Mouse (Mus musculus) liver, embryonic 11.5 days (tissue): ENCODE data around the gene Plekha8. TPM values are rescaled to one million over a fixed set of nuclear protein-coding genes. Genes with fewer than 3 reads are reported as not detected.

Experiments used
- ATAC-seq: fragments of 200-750 bp; cut with Nextera tagmentation; replicated peaks from 2 replicates; pipeline ENCODE4 v1.8.0; 2017; ENCODE audit warnings: moderate number of reproducible peaks, mild to moderate bottlenecking, moderate TSS enrichment, moderate library complexity; ENCODE audit not compliant: low FRiP score
- DNase-seq: peaks from one replicate; pipeline ENCODE4 v3.0.0-alpha.2; 2017; ENCODE audit warnings: low spot score
- H3K27ac ChIP-seq: fragments of 300-500 bp; sonication (generic); 2 replicates; pipeline ENCODE4 v1.5.1; 2014; ENCODE audit warnings: mild to moderate bottlenecking, low read depth, low read length, control low read depth
- H3K27me3 ChIP-seq: fragments of 300-500 bp; sonication (generic); replicated peaks from 2 replicates; pipeline ENCODE4 v1.6.1; 2014; ENCODE audit warnings: low read length, mixed read lengths; ENCODE audit not compliant: control insufficient read depth, insufficient read depth
- H3K36me3 ChIP-seq: fragments of 300-500 bp; sonication (generic); 2 replicates; pipeline ENCODE4 v1.6.1; 2014; ENCODE audit warnings: mild to moderate bottlenecking, low read length, moderate library complexity, mixed read lengths; ENCODE audit not compliant: control insufficient read depth, insufficient read depth
- H3K4me1 ChIP-seq: fragments of 300-500 bp; sonication (generic); replicated peaks from 2 replicates; pipeline ENCODE4 v1.6.1; 2014; ENCODE audit warnings: low read length, mixed read lengths; ENCODE audit not compliant: control insufficient read depth, insufficient read depth
- H3K4me2 ChIP-seq: fragments of 300-500 bp; sonication (generic); 2 replicates; pipeline ENCODE4 v1.6.1; 2014; ENCODE audit warnings: mild to moderate bottlenecking, control low read depth, moderate library complexity
- H3K4me3 ChIP-seq: fragments of 300-500 bp; sonication (generic); 2 replicates; pipeline ENCODE4 v1.5.1; 2014; ENCODE audit warnings: low read depth, low read length, control low read depth
- H3K9ac ChIP-seq: fragments of 300-500 bp; sonication (generic); 2 replicates; pipeline ENCODE4 v1.6.1; 2014; ENCODE audit warnings: low read depth, low read length, control low read depth
- H3K9me3 ChIP-seq: fragments of 300-500 bp; sonication (generic); 2 replicates; pipeline ENCODE4 v1.6.1; 2016; ENCODE audit warnings: low read length, inconsistent platforms, mixed read lengths; ENCODE audit not compliant: control insufficient read depth
- WGBS: fragments of 180-500 bp; shearing (Covaris S2); extraction: QIAGEN DNeasy Blood & Tissue Kit; methylation state at CpG from one replicate; pipeline ENCODE4 v1.1.7; 2014; 5-methylcytosine and 5-hydroxymethylcytosine counted together
- polyA plus RNA-seq: library from polyadenylated mRNA; unstranded; fragments of >200 nt; fragmentation: Nextera tagmentation; extraction: Ambion mirVana; gene quantifications from 2 replicates; pipeline ENCODE4 v1.2.1, GENCODE M21; 2014

Gene Plekha8
- polyA plus RNA-seq, 1 experiment from 2014 or later, result 7.9 TPM

DNA sequence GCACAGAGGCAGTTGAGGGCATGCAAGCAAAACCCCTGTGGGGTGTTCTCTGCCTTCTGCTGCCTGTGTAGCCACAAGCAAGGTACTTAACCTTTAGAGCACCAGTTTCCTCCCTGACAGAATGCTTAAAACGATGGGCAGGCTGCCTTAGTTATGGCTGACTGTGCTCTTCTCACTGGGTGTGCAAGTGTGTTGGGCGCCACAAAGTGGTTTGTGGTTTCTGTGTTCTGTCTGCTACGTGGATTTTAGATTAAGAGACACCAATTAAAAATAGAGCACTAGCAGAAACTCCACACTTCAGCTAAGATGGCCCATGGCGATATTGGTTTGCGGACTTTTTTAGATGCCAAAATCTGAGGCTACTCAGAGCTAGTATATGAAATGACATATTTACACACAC is 90.2 kb downstream of the Plekha8 start:
- Histone ChIP-seq H3K9ac (no peak overlapping the region), H3K27me3 (peaks cover 27% of the 10 kb centered on the region), H3K4me1 (0 out of 2 replicates have a peak, but pooled peaks cover 5% of the 10 kb centered on the region), H3K9me3 (no peaks in the 10 kb centered on the region), H3K4me2 (no peak overlapping the region), H3K4me3 (no peak overlapping the region), H3K36me3 (no peaks in the 10 kb centered on the region), H3K27ac (no peak overlapping the region)
- ATAC-seq (no peak), DNase-seq (no peak)
- 62% methylated on average over 5 of the region's 5 CpGs for WGBS

DNA sequence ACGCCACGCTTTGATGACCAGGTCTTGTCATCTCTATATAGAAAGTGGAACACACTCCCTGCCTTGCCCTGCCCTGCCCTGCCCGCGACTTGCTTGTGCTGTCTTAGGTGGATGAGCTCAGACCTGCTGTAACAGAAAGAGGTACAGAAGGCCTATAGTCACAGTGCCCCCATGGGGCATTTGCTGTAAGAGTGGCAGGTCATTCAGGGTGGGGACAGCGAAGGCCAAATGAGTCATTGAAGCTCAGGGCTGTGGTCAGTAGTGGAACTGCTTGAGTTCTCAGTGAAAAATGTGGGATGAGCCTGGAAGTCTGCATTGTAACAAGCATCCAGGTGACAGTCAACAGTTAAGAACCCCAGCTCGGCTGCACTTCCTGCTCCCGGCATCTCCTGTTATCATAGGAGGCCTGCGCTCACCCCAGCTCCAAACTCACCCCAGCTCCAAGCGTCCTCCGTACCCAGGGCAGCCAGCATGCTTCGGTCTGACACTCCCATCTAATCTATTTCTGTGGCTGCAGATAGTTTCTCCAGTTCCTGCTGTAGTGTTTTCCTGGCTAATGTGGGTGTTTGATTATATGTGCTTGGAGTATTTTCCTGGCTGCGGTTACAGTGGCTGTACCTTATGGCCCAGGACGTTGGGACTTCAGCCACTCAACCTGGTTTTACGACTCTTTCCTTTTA is 90.9 kb downstream of the Plekha8 start:
- no peak overlapping the region for H3K9ac ChIP-seq
- no peak for ATAC-seq
- 53% methylated on average over 14 of the region's 14 CpGs for WGBS
- H3K27me3 ChIP-seq, result peaks cover 27% of the 10 kb centered on the region
- 0 out of 2 replicates have a peak, but pooled peaks cover 3% of the 10 kb centered on the region for H3K4me1 ChIP-seq
- no peak overlapping the region for H3K27ac ChIP-seq
- H3K9me3 ChIP-seq, result no peaks in the 10 kb centered on the region
- no peaks in the 10 kb centered on the region for H3K36me3 ChIP-seq
- no peak overlapping the region for H3K4me3 ChIP-seq
- H3K4me2 ChIP-seq, result no peak overlapping the region
- no peak for DNase-seq

DNA sequence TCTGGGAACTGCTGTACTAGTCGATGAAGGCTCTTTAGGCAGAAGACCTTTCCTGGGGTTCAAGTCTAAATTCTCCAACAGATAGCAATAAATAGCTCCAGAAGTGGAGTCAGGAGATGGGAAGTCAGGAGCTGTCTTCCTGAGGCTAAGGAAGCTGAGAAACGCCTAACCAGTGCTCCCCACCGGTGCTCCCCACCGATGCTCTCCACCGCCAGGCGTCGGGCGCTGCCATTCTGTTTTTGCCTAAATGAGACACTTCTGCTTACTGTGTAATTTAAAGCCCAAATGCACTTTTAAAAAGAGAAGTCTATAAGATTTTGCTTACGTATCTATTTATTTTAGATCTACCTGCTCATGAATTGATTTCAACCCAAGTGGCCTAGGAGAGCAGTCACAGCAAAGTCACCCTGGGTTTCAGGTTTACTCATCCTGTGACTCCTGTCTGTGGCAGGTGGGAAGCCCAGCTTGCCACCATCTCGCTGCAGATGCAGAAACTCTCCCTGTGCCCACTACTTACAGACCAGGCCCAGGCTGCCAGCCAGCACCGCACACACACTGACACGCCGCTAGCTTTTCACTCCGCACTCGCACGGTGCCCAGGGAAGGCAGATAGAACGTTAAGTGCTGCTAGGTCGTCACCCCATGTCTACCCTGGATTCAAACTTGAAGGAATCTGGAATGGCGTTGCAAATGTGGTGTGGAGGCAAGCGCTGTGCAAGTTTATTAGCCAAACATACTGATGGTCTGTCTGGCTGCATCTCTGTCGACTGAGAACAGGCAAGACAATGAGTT is 92.2 kb downstream of the Plekha8 start:
- H3K9ac ChIP-seq, result no peak overlapping the region
- 86% methylated on average over 21 of the region's 21 CpGs for WGBS
- DNase-seq, result no peak
- H3K27me3 ChIP-seq, result peaks cover 29% of the 10 kb centered on the region
- H3K9me3 ChIP-seq, result no peaks in the 10 kb centered on the region
- H3K4me1 ChIP-seq, result 0 out of 2 replicates have a peak, but pooled peaks cover under 1% of the 10 kb centered on the region
- ATAC-seq, result no peak
- no peak overlapping the region for H3K27ac ChIP-seq
- H3K4me2 ChIP-seq, result no peak overlapping the region
- no peaks in the 10 kb centered on the region for H3K36me3 ChIP-seq
- no peak overlapping the region for H3K4me3 ChIP-seq

DNA sequence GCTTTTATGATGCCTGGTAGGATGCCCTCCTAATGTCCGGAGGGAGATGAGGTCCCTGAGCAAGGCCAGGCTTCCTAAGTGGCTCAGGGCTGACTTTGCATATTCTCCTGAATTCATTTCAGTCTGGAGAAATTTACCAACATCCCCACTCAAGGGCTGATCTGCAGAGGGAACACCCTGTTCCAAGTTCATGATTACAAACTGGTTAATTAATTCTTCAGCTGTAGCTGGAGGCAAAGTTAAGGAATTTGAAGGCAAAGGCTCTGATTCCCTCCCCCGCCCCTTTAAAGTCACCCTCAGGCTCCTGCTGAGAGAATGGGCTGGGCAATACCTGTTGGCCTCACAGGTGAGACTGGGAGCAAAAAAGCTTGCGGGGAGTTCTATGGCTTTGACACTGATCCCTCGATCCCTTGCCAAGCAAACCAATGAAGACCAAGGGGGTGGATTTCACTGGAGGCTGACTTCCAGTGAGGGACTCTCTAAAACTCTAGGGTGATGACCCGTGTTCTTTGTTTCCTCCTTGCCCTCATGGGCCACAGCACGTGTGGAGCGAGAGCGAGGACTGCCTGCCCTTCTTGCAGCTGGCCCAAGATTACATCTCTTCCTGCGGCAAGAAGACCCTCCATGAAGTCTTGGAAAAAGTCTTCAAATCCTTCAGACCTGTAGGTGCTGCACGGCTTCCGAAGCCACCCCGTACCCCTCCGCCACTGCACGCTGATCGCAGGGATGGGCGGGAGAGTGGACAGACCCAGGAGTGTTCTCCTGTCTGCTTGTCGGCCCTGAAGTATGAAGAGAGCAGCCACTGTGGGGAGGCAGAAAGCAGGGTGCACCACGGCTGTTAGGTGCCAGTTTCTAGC is 93.8 kb downstream of the Plekha8 start:
- Histone ChIP-seq H3K27me3 (peaks cover 16% of the 10 kb centered on the region), H3K36me3 (no peaks in the 10 kb centered on the region), H3K4me3 (no peak overlapping the region), H3K9me3 (no peaks in the 10 kb centered on the region), H3K4me2 (no peak overlapping the region), H3K27ac (no peak overlapping the region), H3K9ac (no peak overlapping the region), H3K4me1 (no peaks in the 10 kb centered on the region)
- ATAC-seq, result no peak
- DNase-seq, result no peak
- WGBS, result 69% methylated on average over 18 of the region's 18 CpGs

DNA sequence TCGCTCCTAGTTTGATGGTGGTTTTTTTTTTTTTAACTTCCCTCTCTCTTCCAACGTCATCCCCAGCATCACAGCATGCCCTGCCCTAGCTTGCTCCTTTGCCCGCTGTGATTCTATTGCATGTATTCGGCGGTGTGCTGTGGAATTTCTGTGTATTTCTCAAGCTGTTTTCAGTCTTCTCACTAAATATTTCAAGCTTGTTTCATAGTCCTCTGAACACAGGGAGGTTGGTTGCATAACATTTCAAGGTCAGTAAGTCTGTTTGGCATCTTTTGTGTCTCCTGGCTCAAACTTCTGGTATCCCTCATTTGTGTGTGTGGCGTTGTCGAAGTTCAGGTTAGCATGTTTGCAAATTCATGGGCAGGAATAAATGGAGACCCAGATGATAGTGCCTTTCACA is 94.8 kb downstream of the Plekha8 start:
- Histone ChIP-seq H3K4me2 (no peak overlapping the region), H3K4me1 (no peaks in the 10 kb centered on the region), H3K9ac (no peak overlapping the region), H3K4me3 (no peak overlapping the region), H3K36me3 (no peaks in the 10 kb centered on the region), H3K27ac (no peak overlapping the region), H3K27me3 (peaks cover 9% of the 10 kb centered on the region), H3K9me3 (no peaks in the 10 kb centered on the region)
- no peak for DNase-seq
- no peak for ATAC-seq
- WGBS, result 84% methylated on average over 7 of the region's 7 CpGs

DNA sequence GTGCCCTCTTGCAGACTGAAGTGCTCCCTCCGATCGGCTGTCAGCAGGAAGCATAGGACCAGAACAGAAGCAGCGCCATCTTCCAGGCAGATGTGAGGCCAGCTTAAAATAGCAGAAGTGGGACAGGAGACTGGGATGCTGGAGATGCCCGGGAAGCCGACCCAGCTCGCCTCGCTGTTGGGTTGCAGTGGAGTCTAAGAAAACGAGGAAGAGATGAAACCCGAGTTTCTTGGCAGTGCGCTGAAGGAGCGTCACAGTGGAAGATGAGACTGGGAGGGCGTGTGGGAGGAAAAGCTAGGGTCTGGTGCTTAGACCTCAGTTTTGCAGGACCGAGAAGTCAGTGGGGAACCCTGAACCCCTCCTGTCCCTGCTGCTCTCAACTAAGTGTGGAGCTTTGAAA is 95.9 kb downstream of the Plekha8 start:
- WGBS, result 76% methylated on average over 13 of the region's 13 CpGs
- Histone ChIP-seq H3K4me3 (no peak overlapping the region), H3K9ac (no peak overlapping the region)

DNA sequence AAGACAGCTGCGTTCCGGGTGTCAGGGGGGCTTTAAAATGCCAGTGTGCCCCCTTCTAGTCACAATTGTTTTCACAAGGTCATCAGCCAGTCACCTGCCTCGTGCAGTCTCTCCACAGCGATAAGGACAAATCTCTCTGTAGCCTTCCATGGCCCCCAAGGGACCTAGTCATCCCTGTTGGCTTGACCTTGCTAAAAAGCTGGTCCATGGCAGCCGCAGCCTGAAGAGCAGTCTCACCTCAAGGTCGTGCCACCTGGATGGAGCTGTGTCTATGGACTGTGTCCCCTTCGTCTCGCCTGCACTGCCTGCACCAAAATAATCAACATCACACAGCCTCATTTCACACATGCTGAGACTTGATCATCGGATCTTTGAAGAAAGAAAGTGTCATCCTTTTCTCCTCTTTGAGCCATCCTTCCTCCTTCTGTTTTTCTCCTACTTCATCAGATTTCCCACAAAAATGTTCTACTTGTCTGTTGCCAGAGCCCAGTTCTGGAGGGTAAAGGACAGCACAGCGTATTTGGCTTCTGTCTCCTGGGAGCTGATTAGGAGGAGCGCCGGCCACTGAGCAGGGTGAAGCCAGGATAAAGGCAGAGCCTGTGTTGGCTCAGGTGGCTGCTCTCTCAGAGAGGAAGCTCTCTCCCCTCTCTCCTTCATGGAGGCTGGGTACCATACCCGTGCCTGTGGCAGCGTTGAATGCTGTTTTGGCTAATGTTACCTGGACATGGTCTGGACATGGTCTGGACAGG is 96.6 kb downstream of the Plekha8 start:
- 68% methylated on average over 14 of the region's 14 CpGs for WGBS
- Histone ChIP-seq H3K9me3 (no peaks in the 10 kb centered on the region), H3K9ac (no peak overlapping the region), H3K27ac (no peak overlapping the region), H3K4me1 (no peaks in the 10 kb centered on the region), H3K27me3 (peaks cover 9% of the 10 kb centered on the region), H3K36me3 (no peaks in the 10 kb centered on the region), H3K4me2 (no peak overlapping the region), H3K4me3 (no peak overlapping the region)
- no peak for ATAC-seq
- DNase-seq, result peak; percentile 16

More for the DNA sequence above, 95.9 kb downstream of the Plekha8 start:
- ATAC-seq, result no peak
- H3K4me1 ChIP-seq, result no peaks in the 10 kb centered on the region
- peaks cover 9% of the 10 kb centered on the region for H3K27me3 ChIP-seq
- H3K9me3 ChIP-seq, result no peaks in the 10 kb centered on the region
- DNase-seq, result peak; percentile 20
- no peak overlapping the region for H3K4me2 ChIP-seq
- H3K36me3 ChIP-seq, result no peaks in the 10 kb centered on the region
- H3K27ac ChIP-seq, result no peak overlapping the region

DNA sequence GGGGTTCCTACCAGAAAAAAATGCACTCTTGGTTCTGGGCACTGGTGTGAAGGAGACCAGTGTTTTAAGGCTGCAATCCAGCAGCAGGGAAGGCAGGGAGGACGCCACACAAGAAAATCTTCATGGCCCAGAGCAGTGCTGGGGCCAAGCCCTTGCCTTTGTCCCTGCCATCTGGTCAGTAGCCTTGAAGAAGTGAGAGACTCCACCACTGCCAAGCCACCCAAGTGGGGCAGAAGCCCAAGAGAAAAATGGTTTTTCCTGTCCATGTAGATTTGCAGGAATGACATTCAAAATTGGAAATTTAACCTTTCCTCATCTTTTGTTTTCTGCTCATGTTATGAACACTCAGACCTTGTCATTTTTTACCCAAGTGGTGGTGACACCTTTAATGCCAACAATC is 97.3 kb downstream of the Plekha8 start:
- H3K36me3 ChIP-seq, result no peaks in the 10 kb centered on the region
- H3K27me3 ChIP-seq, result peaks cover 9% of the 10 kb centered on the region
- H3K9ac ChIP-seq, result no peak overlapping the region
- H3K4me2 ChIP-seq, result no peak overlapping the region
- WGBS, result 79% methylated on average over 1 of the region's 1 CpGs
- no peak for DNase-seq
- no peaks in the 10 kb centered on the region for H3K9me3 ChIP-seq
- no peaks in the 10 kb centered on the region for H3K4me1 ChIP-seq
- no peak overlapping the region for H3K27ac ChIP-seq
- ATAC-seq, result no peak
- H3K4me3 ChIP-seq, result no peak overlapping the region
